Mouse (Mus musculus) lung, embryonic 14.5 days (tissue): ENCODE data around the gene Hist1h2bk. TPM values are rescaled to one million over a fixed set of nuclear protein-coding genes. Genes with fewer than 3 reads are reported as not detected.

Experiments
- ATAC-seq: fragments of 200-750 bp; cut with Nextera tagmentation; 2 replicates; pipeline ENCODE4 v1.8.0; 2017; ENCODE audit warnings: mild to moderate bottlenecking, moderate TSS enrichment, moderate library complexity; ENCODE audit not compliant: insufficient read depth
- DNase-seq: peaks from one replicate; pipeline ENCODE4 v3.0.0-alpha.2; 2015
- H3K27ac ChIP-seq: fragments of 300-500 bp; sonication (generic); 2 replicates; pipeline ENCODE4 v1.5.1; 2014; ENCODE audit warnings: low read depth, mild to moderate bottlenecking, moderate library complexity
- H3K27me3 ChIP-seq: fragments of 300-500 bp; sonication (generic); 2 replicates; pipeline ENCODE4 v1.6.1; 2014; ENCODE audit warnings: low read length, control low read depth; ENCODE audit not compliant: insufficient read depth
- H3K36me3 ChIP-seq: fragments of 300-500 bp; sonication (generic); 2 replicates; pipeline ENCODE4 v1.6.1; 2014; ENCODE audit warnings: control low read depth; ENCODE audit not compliant: insufficient read depth
- H3K4me1 ChIP-seq: fragments of 300-500 bp; sonication (generic); 2 replicates; pipeline ENCODE4 v1.6.1; 2014; ENCODE audit warnings: antibody characterized with exemption, control low read depth; ENCODE audit not compliant: insufficient read depth
- H3K4me2 ChIP-seq: fragments of 300-500 bp; sonication (generic); 2 replicates; pipeline ENCODE4 v1.6.1; 2014; ENCODE audit warnings: mild to moderate bottlenecking
- H3K4me3 ChIP-seq: fragments of 300-500 bp; sonication (generic); 2 replicates; pipeline ENCODE4 v1.5.1; 2014; ENCODE audit warnings: low read depth, low read length
- H3K9ac ChIP-seq: fragments of 300-500 bp; sonication (generic); 2 replicates; pipeline ENCODE4 v1.6.1; 2014
- H3K9me3 ChIP-seq: fragments of 300-500 bp; sonication (generic); 2 replicates; pipeline ENCODE4 v1.6.1; 2016; ENCODE audit warnings: low read depth, low read length, control low read depth
- CTCF ChIP-seq: IDR thresholded peaks from 2 replicates; pipeline ENCODE4 v1.5.1; 2016; ENCODE audit warnings: antibody characterized with exemption, low read depth
- WGBS: fragments of 180-500 bp; shearing (Covaris S2); extraction: QIAGEN DNeasy Blood & Tissue Kit; methylation state at CpG from one replicate; pipeline ENCODE4 v1.1.7; 2014; 5-methylcytosine and 5-hydroxymethylcytosine counted together
- polyA plus RNA-seq: library from polyadenylated mRNA; unstranded; fragments of >200 nt; fragmentation: Nextera tagmentation; extraction: Ambion mirVana; gene quantifications from 2 replicates; pipeline ENCODE4 v1.2.1, GENCODE M21; 2014

Gene Hist1h2bk
- polyA plus RNA-seq, 1 experiment from 2014 or later: 11.7 TPM

DNA sequence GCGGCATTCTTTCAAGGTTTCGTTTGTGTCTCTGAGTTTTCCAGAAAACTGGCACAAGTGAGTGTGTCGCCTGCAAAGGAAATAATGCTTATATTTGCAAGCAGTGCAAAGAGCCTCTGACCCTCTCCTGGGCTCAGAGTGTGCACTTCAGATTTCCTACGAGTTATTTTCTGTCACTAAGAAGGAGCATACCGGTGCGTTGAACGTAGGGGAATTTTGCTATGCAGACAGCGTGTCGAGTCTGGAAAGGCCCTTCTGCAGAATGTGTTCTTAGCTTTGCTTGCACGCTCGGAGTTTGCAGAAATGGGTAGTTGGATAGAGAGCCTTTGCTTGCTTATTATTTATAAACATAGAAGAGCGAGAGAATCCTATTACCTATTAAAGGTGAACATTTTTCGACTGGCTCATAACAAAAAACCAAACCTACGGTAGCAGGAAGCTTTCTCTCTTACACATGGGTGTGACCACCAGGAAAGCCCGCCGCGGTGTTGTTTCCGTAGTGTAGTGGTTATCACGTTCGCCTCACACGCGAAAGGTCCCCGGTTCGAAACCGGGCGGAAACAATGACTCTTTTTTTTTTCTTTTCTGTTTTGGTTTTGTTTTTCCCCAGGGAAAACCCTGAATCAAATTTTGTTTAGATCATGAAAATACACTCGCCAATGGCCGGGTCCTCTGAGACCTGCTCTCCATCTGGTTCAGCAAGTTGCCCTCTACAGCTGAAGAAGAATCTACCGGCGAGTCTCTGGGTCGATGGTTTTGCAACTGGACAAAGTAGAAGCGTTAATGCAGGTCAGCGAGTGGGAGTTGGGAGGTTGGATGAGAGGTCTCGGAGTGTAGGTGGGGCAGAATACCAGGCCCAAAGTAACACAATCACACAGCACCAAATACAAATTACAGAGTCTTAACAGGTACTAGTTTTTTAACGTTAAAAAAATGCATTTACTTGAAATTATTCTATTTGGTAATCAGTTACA, 9.3 kb upstream of the Hist1h2bk start:
- whole genome bisulfite sequencing: 1% methylated on average over 35 of the region's 35 CpGs
- peak overlapping the region; percentile 44 for H3K4me3 ChIP-seq
- 0 out of 2 replicates have a peak overlapping the region, but pooled peaks have one; percentile 54 for H3K27ac ChIP-seq
- peak overlapping the region; percentile 63 for H3K9ac ChIP-seq
- no peaks in the 10 kb centered on the region for H3K4me1 ChIP-seq
- no peaks in the 10 kb centered on the region for H3K27me3 ChIP-seq
- ATAC-seq (no peak), DNase-seq (peak; percentile 98)
- H3K9me3 ChIP-seq: no peaks in the 10 kb centered on the region
- peak overlapping the region; percentile 56 for H3K4me2 ChIP-seq
- TF ChIP-seq CTCF: no peak
- H3K36me3 ChIP-seq: no peaks in the 10 kb centered on the region

DNA sequence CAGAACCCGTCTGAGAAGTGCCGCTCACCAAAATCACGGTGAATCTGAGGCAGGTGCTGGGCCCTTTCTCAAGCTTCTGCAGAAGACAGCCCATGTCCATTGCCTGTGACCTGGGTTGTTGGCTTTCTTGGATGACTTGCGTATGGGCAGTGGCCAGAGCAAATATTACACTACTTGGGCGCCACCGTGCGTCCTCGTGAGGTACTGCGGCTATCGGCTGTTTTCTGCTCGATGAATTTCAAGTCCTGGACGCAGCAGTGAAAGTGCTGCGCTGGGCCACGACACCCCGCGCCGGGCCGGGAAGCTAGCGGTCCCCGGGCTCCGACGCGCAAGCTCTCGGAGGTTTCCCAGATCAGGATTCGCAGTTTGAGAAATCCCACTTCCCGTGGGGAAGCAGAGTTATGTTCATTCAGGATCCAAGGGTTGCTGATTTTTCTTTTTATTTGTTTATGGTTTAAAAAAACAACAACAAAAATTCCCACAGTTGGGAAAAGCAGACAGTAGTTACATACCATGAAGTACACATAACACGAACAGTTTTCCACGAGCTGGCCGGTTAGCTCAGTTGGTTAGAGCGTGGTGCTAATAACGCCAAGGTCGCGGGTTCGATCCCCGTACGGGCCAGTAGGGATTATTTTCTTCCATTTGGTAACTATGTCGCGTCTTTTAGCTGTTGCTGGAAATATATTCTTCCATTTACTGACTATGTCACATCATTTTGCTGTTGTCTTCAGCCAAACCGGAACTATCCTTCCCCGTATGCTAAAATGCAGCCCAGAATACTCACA, 6.8 kb upstream of the Hist1h2bk start:
- H3K4me3 ChIP-seq: peak overlapping the region; percentile 49
- ATAC-seq (peak; percentile 85), DNase-seq (peak; percentile 99)
- H3K9ac ChIP-seq: peak overlapping the region; percentile 66
- TF ChIP-seq CTCF: peak; percentile 97
- H3K36me3 ChIP-seq: no peaks in the 10 kb centered on the region
- H3K27ac ChIP-seq: peak overlapping the region; percentile 85
- no peaks in the 10 kb centered on the region for H3K9me3 ChIP-seq
- WGBS: under 1% methylated on average over 40 of the region's 40 CpGs
- no peaks in the 10 kb centered on the region for H3K4me1 ChIP-seq
- peak overlapping the region; percentile 59 for H3K4me2 ChIP-seq
- no peaks in the 10 kb centered on the region for H3K27me3 ChIP-seq

DNA sequence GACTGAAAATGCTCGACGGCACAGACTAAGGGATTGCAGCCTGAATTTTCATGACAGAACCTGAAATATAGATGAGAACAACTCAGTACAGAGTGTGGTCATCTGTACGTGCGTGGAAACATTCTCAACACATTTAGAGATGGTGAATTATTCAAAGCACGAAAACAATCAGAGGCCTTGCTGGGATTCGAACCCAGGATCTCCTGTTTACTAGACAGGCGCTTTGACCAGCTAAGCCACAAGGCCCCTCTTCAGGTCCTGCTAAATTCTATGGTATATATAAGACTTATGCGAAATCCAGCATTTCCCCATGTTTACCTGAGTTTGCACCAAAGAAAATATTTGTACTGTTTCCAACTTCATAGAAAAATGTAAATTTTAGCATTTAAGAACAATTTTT, 5.7 kb upstream of the Hist1h2bk start:
- Histone ChIP-seq H3K9me3 (no peaks in the 10 kb centered on the region), H3K27me3 (no peaks in the 10 kb centered on the region), H3K4me1 (no peaks in the 10 kb centered on the region), H3K36me3 (no peaks in the 10 kb centered on the region), H3K4me2 (peak overlapping the region; percentile 59), H3K27ac (no peak overlapping the region), H3K4me3 (no peak overlapping the region), H3K9ac (no peak overlapping the region)
- ATAC-seq (no peak), DNase-seq (peak; percentile 62)
- WGBS: 32% methylated on average over 8 of the region's 8 CpGs
- no peak for TF ChIP-seq CTCF

- Histone ChIP-seq H3K9ac (no peak overlapping the region), H3K4me1 (no peaks in the 10 kb centered on the region), H3K4me3 (no peak overlapping the region), H3K9me3 (no peaks in the 10 kb centered on the region), H3K27me3 (no peaks in the 10 kb centered on the region), H3K4me2 (no peak overlapping the region), H3K27ac (no peak overlapping the region), H3K36me3 (no peaks in the 10 kb centered on the region)
- peak; percentile 83 for DNase-seq
- no peak for ATAC-seq
- peak; percentile 56 for TF ChIP-seq CTCF
- WGBS: 13% methylated on average over 4 of the region's 4 CpGs
These were observed 5.2 kb upstream of the Hist1h2bk start for GRCm38 (mm10) chr13:22030493-22030892.

DNA sequence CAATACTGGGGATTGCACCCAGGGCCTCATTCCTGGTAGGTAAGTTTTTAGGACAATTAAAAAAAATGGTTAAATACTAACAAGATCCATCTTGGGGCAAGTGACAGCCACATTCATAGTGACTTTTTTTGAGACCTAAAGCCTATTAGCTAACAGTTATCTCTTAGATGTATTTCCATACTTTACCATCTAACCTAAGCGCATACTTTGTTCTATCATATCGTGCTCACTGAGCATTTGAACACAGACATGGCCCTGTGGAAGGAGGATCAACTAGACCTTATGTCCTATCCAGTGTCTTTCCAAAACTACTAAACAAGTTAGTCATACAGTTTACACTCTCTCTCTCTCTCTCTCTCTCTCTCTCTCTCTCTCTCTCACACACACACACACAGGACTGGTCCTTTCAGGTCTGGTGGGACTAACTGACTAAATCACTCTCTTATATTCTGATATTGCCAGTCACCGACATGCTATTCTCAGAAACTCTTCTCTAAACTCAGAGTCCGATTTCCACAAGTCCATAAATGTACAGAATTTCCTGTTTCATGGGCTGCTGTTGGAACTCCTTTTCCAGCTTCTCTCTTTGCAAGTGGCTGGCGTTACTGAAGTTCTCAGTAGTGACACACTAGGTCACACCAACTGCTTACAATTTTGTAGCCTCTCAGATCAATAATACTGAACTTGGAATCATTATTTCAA, 1.8 kb upstream of the Hist1h2bk start:
- Histone ChIP-seq H3K27me3 (no peaks in the 10 kb centered on the region), H3K4me1 (0 out of 2 replicates have a peak, but pooled peaks cover 2% of the 10 kb centered on the region), H3K27ac (peak overlapping the region; percentile 97), H3K9ac (peak overlapping the region; percentile 79), H3K9me3 (no peaks in the 10 kb centered on the region), H3K36me3 (no peaks in the 10 kb centered on the region), H3K4me3 (peak overlapping the region; percentile 47), H3K4me2 (peak overlapping the region; percentile 82)
- peak; percentile 58 for DNase-seq
- TF ChIP-seq CTCF: no peak
- no peak for ATAC-seq
- WGBS: 37% methylated on average over 5 of the region's 5 CpGs

DNA sequence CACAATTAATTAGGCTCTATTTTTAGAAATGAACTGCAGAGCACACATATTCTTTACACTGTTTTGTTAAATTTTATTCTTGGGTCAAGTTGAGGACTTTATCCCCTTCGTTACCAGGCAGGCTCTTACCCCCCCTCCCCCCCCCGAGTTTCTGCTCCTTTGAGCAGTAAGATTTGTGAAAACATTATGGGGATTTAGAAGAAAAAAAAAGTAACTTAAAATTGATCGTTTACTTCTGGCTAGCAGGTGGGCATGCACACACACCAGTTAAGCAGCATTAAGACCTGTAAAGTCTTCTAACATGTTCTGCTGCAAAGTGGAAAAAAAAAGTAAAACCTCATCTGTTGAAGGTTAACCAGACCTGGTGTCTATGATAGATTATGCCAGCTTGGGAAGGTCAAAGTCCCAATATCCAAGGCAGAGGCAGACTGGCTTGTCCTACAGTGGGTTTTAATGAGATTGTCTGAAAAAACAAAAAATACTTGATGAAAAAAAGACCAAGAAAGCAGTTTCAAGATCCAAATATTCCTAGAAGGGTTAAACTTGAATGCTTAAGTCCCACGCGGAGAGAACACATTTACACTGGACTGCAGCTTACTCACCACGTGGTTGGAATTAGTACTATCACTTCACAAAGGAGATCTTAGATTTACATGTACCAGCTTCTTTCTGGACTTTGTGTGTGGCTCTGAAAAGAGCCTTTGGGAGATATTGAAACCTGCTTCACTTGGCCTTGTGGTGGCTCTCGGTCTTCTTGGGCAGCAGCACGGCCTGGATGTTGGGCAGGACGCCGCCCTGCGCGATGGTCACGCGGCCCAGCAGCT, 1.0 kb upstream of the Hist1h2bk start:
- ATAC-seq: peak; percentile 4
- H3K4me3 ChIP-seq: peak overlapping the region; percentile 47
- no peaks in the 10 kb centered on the region for H3K9me3 ChIP-seq
- TF ChIP-seq CTCF: no peak
- H3K27ac ChIP-seq: peak overlapping the region; percentile 97
- H3K4me1 ChIP-seq: 0 out of 2 replicates have a peak, but pooled peaks cover 2% of the 10 kb centered on the region
- peak overlapping the region; percentile 82 for H3K4me2 ChIP-seq
- WGBS: 0% methylated on average over 12 of the region's 14 CpGs
- H3K9ac ChIP-seq: peak overlapping the region; percentile 79
- H3K27me3 ChIP-seq: no peaks in the 10 kb centered on the region
- no peaks in the 10 kb centered on the region for H3K36me3 ChIP-seq
- DNase-seq: peak; percentile 69
